ENCODE assay signal across 13 mouse cellular contexts in genomic region chr12:100214738-100215137, GRCm38 (mm10). TPM values are rescaled to one million over a fixed set of nuclear protein-coding genes. Genes with fewer than 3 reads are reported as not detected.
DNase-seq lines count a peak whose midpoint lies in the region; ATAC-seq and TF ChIP-seq lines count a peak whose summit lies in the region.
"Had no signal": no experiment of that assay in that cellular context is flagged by ENCODE, and none has a peak within 500 bp of the region (broad histone marks: within the 10 kb centered on the region; RNA-seq: fewer than 3 reads in every experiment).

No protein-coding gene starts in this region.

- no peaks in the 10 kb centered on the region for H3K9me3 ChIP-seq in hindbrain, postnatal 0 days (ENCODE audit: low read length)
- H3K9me3 ChIP-seq in hindbrain, embryonic 16.5 days (ENCODE audit: control insufficient read depth, low read length) = no peaks in the 10 kb centered on the region; the same call in 1 of the 2 replicates
- H3K9me3 ChIP-seq: intestine, embryonic 15.5 days had no signal

- no peak for TF ChIP-seq CTCF in hindbrain, postnatal 0 days (IDR thresholded peaks at IDR 0.05; ENCODE audit: low read depth)

- ATAC-seq in hindbrain, postnatal 0 days = no peak
- no peak for ATAC-seq in hindbrain, embryonic 16.5 days
- ATAC-seq: intestine, embryonic 15.5 days had no signal

- no peaks in the 10 kb centered on the region for H3K4me1 ChIP-seq in hindbrain, postnatal 0 days (ENCODE audit: insufficient read depth, low read length)
- H3K4me1 ChIP-seq in hindbrain, embryonic 16.5 days (ENCODE audit: control insufficient read depth, insufficient read depth, low read depth, low read length) = peaks cover 5% of the 10 kb centered on the region; the same call in 1 of the 2 replicates

- peak overlapping the region; percentile 11; the same call in 1 of the 2 replicates for H3K27ac ChIP-seq in hindbrain, postnatal 0 days
- H3K27ac ChIP-seq in hindbrain, embryonic 16.5 days (ENCODE audit: low read depth, low read length) = no peak overlapping the region
- H3K27ac ChIP-seq: intestine, embryonic 15.5 days; limb, embryonic 13.5 days; macrophage; neural tube, embryonic 13.5 days had no signal

- no peaks in the 10 kb centered on the region for H3K27me3 ChIP-seq in hindbrain, postnatal 0 days (ENCODE audit: insufficient read depth, low read length)
- H3K27me3 ChIP-seq in hindbrain, embryonic 16.5 days (replicated peaks; ENCODE audit: control insufficient read depth, insufficient read depth, low read length) = no peaks in the 10 kb centered on the region
- H3K27me3 ChIP-seq: intestine, embryonic 15.5 days; limb, embryonic 13.5 days; neural tube, embryonic 13.5 days had no signal

- WGBS in hindbrain, postnatal 0 days = 55% methylated on average over 3 of the region's 3 CpGs
- 67% methylated on average over 3 of the region's 3 CpGs for whole genome bisulfite sequencing in hindbrain, embryonic 16.5 days

- DNase-seq in hindbrain, postnatal 0 days (ENCODE audit: low spot score) = peak; percentile 55
- peak; percentile 29 for DNase-seq in ovary, adult 18-20 months (ENCODE audit: low spot score)
- DNase-seq in ovary, postnatal 36 days (ENCODE audit: low spot score) = no peak
- DNase-seq in kidney, postnatal 25 days = peak; percentile 77 to 82
- no peak for DNase-seq in heart, adult 11 months
- DNase-seq in urinary bladder, postnatal 10 days (ENCODE audit: low spot score) = no peak
- DNase-seq: embryo, embryonic 11 days; midbrain, embryonic 14.5 days had no signal

- peaks cover 4% of the 10 kb centered on the region; the same call in 1 of the 2 replicates for H3K36me3 ChIP-seq in hindbrain, postnatal 0 days (ENCODE audit: insufficient read depth, low read length)
- H3K36me3 ChIP-seq in hindbrain, embryonic 16.5 days (ENCODE audit: control insufficient read depth, insufficient read depth, low read length) = peaks cover 2% of the 10 kb centered on the region; the same call in 1 of the 2 replicates
- H3K36me3 ChIP-seq: intestine, embryonic 15.5 days had no signal

- H3K4me3 ChIP-seq in hindbrain, postnatal 0 days (ENCODE audit: low read length) = no peak overlapping the region
- H3K4me3 ChIP-seq in hindbrain, embryonic 16.5 days (ENCODE audit: low read length) = no peak overlapping the region
- H3K4me3 ChIP-seq: intestine, embryonic 15.5 days; limb, embryonic 13.5 days; neural tube, embryonic 13.5 days had no signal

- no peak overlapping the region for H3K9ac ChIP-seq in hindbrain, postnatal 0 days (replicated peaks; ENCODE audit: low read length)
- H3K9ac ChIP-seq in hindbrain, embryonic 16.5 days (ENCODE audit: low read depth, low read length) = no peak overlapping the region
- H3K9ac ChIP-seq: intestine, embryonic 15.5 days; limb, embryonic 13.5 days; neural tube, embryonic 13.5 days had no signal

- H3K4me2 ChIP-seq in hindbrain, postnatal 0 days (ENCODE audit: low read depth, low read length) = no peak overlapping the region
- no peak overlapping the region for H3K4me2 ChIP-seq in hindbrain, embryonic 16.5 days (ENCODE audit: low read length)
- H3K4me2 ChIP-seq: intestine, embryonic 15.5 days; limb, embryonic 13.5 days; neural tube, embryonic 13.5 days had no signal

RNA-seq across cellular contexts. Expression of gene Calm1, which starts 15.5 kb away (rescaled TPM):
- 1,139 and 1,416 TPM in 2 replicates for total RNA-seq in hindbrain, postnatal 0 days (2014; rRNA removed)
- polyA plus RNA-seq in hindbrain, postnatal 0 days (2015; fragmentation: Nextera tagmentation; extraction: Ambion mirVana) = 4,078 and 4,190 TPM in 2 replicates
- 2,854 and 3,176 TPM in 2 replicates for polyA plus RNA-seq in hindbrain, embryonic 16.5 days (2015; fragmentation: Nextera tagmentation; extraction: Ambion mirVana)

RNA-seq across cellular contexts. Expression of gene Nrde2, which starts 55.3 kb away (rescaled TPM):
- 20.2 and 20.5 TPM in 2 replicates for total RNA-seq in hindbrain, postnatal 0 days (2014; rRNA removed)
- polyA plus RNA-seq in hindbrain, postnatal 0 days (2015; fragmentation: Nextera tagmentation; extraction: Ambion mirVana) = 11.8 and 13.6 TPM in 2 replicates
- polyA plus RNA-seq in hindbrain, embryonic 16.5 days (2015; fragmentation: Nextera tagmentation; extraction: Ambion mirVana) = 11.9 and 13.6 TPM in 2 replicates

Comparison
In these comparisons a context has a peak if more than half of its experiments do, and no peak if none do; other contexts are left out.
1. DNase-seq: peak in hindbrain, postnatal 0 days (single experiment), ovary, adult 18-20 months (single experiment) and kidney, postnatal 25 days (2 of 2); none in ovary, postnatal 36 days (single experiment), heart, adult 11 months (single experiment) and urinary bladder, postnatal 10 days (single experiment).